Mouse (Mus musculus) liver, embryonic 13.5 days (tissue): Measurements from ENCODE around the gene Calhm2. TPM values are rescaled to one million over a fixed set of nuclear protein-coding genes. Genes with fewer than 3 reads are reported as not detected.
"Not testable (repeated sequence)": the region's sequence is repeated elsewhere in the genome, so short reads cannot be mapped to it uniquely, and the experiment has no call there.

ENCODE experiments used
- ATAC-seq: fragments of 200-750 bp; cut with Nextera tagmentation; 2 replicates; pipeline ENCODE4 v1.8.0; 2017; ENCODE audit warnings: low read depth, mild to moderate bottlenecking, moderate number of reproducible peaks, moderate library complexity
- DNase-seq: peaks from one replicate; pipeline ENCODE4 v3.0.0; 2022
- H3K27ac ChIP-seq: fragments of 300-500 bp; sonication (generic); 2 replicates; pipeline ENCODE4 v1.5.1; 2015; ENCODE audit warnings: moderate library complexity, mild to moderate bottlenecking, inconsistent platforms
- H3K27me3 ChIP-seq: fragments of 300-500 bp; sonication (generic); 2 replicates; pipeline ENCODE4 v1.6.1; 2015; ENCODE audit warnings: mild to moderate bottlenecking, inconsistent platforms
- H3K36me3 ChIP-seq: fragments of 300-500 bp; sonication (generic); 2 replicates; pipeline ENCODE4 v1.6.1; 2015; ENCODE audit warnings: mild to moderate bottlenecking, inconsistent platforms
- H3K4me1 ChIP-seq: fragments of 300-500 bp; sonication (generic); replicated peaks from 2 replicates; pipeline ENCODE4 v1.6.1; 2015; ENCODE audit warnings: inconsistent platforms
- H3K4me2 ChIP-seq: fragments of 300-500 bp; sonication (generic); 2 replicates; pipeline ENCODE4 v1.6.1; 2015; ENCODE audit warnings: inconsistent platforms, mild to moderate bottlenecking, moderate library complexity
- H3K4me3 ChIP-seq: fragments of 300-500 bp; sonication (generic); replicated peaks from 2 replicates; pipeline ENCODE4 v1.5.1; 2015; ENCODE audit warnings: mild to moderate bottlenecking, inconsistent platforms
- H3K9ac ChIP-seq: fragments of 300-500 bp; sonication (generic); 2 replicates; pipeline ENCODE4 v1.6.1; 2015; ENCODE audit warnings: mild to moderate bottlenecking, inconsistent platforms
- H3K9me3 ChIP-seq: fragments of 300-500 bp; sonication (generic); replicated peaks from 2 replicates; pipeline ENCODE4 v1.6.1; 2016; ENCODE audit warnings: inconsistent platforms
- WGBS: fragments of 180-500 bp; shearing (Covaris S2); methylation state at CpG from one replicate; pipeline ENCODE4 v1.1.7; 2015; ENCODE audit not compliant: insufficient replicate concordance; 5-methylcytosine and 5-hydroxymethylcytosine counted together
- polyA plus RNA-seq: library from polyadenylated mRNA; unstranded; fragments of >200 nt; fragmentation: Nextera tagmentation; extraction: Ambion mirVana; gene quantifications from 2 replicates; pipeline ENCODE4 v1.2.1, GENCODE M21; 2015

Gene Calhm2
- polyA plus RNA-seq, 1 experiment from 2014 or later, result 1.6 TPM

DNA sequence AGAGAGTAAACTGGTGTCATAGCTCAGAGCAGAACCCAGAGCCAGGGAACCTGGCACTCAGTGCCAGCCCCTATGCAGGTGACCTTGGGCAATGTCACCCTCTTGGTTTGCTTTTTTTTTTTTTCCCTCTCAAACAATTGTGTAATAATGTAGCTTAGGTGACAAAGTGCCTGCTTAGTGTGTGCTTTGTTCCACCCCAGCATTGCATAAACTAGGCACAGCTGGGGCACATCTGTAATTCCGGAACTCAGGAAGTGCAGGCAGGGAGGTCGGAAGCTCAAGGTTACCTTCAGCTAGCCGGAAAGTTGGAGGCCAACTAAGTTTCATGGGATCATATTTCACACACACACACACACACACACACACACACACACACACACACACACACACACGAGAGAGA is 11.8 kb upstream of the Calhm2 start:
- H3K27me3 ChIP-seq, result peaks cover 36% of the 10 kb centered on the region
- WGBS, result 47% methylated on average over 4 of the region's 4 CpGs
- ATAC-seq, result no peak
- no peak overlapping the region for H3K4me3 ChIP-seq
- no peak overlapping the region for H3K9ac ChIP-seq
- DNase-seq, result no peak
- H3K27ac ChIP-seq, result no peak overlapping the region
- no peak overlapping the region for H3K4me2 ChIP-seq
- H3K4me1 ChIP-seq, result no peaks in the 10 kb centered on the region
- no peaks in the 10 kb centered on the region for H3K9me3 ChIP-seq
- no peaks in the 10 kb centered on the region for H3K36me3 ChIP-seq

DNA sequence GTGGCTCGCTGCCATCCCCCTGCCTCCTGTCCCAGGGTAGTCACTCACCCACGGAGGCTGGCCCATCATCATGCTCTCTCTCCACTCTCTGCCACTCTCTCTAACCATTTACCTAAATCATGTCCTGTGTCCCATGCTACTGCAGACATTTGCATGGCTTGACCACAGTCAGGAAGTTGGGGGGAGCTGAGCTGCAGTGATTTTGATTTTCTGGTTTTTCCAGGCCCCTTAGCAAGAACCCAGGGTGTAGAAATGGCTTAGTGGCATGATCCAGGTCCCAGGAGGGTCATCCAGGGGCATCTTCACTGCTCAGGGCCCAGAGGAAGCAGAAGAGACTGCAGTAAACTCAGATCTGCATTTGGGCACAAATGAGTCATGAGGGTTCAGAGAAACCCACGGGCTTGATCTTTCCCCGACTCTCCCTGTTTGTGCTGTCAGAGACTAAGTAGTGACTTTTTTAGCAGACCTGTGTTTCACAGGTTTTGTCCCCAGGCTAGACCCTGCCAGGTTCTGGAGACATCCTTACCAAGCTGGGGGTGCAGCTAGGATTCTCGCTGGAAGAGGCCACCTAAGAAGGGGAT is 10.3 kb upstream of the Calhm2 start:
- no peak for DNase-seq
- Histone ChIP-seq H3K4me3 (no peak overlapping the region), H3K27ac (no peak overlapping the region), H3K9ac (no peak overlapping the region), H3K4me2 (no peak overlapping the region), H3K27me3 (peaks cover 36% of the 10 kb centered on the region), H3K9me3 (no peaks in the 10 kb centered on the region), H3K4me1 (no peaks in the 10 kb centered on the region), H3K36me3 (no peaks in the 10 kb centered on the region)
- no peak for ATAC-seq
- WGBS, result 57% methylated on average over 5 of the region's 5 CpGs

- DNase-seq, result no peak
- Histone ChIP-seq H3K9ac (no peak within 1 kb of the TSS), H3K9me3 (no peaks in the 10 kb centered on the region), H3K4me2 (no peak within 1 kb of the TSS), H3K36me3 (no peaks in the 10 kb centered on the region), H3K4me1 (no peaks in the 10 kb centered on the region), H3K4me3 (no peak within 1 kb of the TSS), H3K27ac (no peak within 1 kb of the TSS), H3K27me3 (peaks cover 17% of the 10 kb centered on the region)
- 73% methylated on average over 6 of the region's 6 CpGs for WGBS
- no peak for ATAC-seq
Measured at GRCm38 (mm10) chr19:47144154-47144553, 6.1 kb upstream of the Calhm2 start, which contains the start of gene Calhm1. Gene Calhm1 (minus strand): TSS chr19:47144254.

DNA sequence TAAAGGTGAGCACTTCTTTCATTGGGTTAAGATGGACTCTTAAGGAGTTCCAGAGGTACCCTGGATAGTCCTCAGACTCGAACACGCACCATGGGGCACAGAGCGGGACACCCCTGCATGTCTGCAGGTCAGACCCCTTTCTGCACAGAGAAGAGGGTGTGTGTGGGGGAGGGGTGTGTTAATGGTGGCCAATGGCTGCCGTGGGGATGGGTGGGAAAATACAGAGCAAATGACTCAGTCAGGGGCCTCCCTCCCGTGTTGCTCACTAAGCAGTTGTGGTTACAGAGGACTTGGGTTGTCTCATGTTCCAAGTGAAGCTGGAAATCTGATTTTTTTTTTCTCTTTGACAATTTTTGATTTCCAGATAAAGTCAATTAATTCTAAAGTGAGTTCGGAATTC is 4.3 kb upstream of the Calhm2 start:
- DNase-seq, result no peak
- H3K4me1 ChIP-seq, result peaks cover 14% of the 10 kb centered on the region
- H3K36me3 ChIP-seq, result no peaks in the 10 kb centered on the region
- no peak overlapping the region for H3K9ac ChIP-seq
- no peaks in the 10 kb centered on the region for H3K9me3 ChIP-seq
- peaks cover 24% of the 10 kb centered on the region for H3K27me3 ChIP-seq
- H3K27ac ChIP-seq, result no peak overlapping the region
- ATAC-seq, result no peak
- WGBS, result 60% methylated on average over 6 of the region's 6 CpGs
- no peak overlapping the region for H3K4me2 ChIP-seq
- H3K4me3 ChIP-seq, result no peak overlapping the region

DNA sequence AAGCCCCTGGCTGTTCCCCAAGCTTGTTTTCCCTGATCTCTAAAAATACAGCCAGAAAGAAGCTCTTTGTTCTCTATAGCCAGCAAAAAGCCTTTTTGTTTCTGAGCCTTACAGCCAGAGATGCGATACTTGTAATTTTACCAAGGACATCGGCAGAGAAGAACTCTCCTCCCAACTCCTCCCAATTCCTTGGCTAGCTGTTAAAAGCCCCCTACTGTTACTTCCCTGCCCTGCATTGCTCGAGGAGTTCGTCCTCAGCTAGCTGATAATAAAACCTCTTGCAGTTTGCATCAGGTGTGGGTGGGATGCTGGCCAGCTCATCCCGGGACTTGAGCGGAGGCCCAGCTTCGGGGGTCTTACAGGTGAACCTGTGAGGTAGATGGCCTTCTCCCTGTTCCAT is 1.5 kb upstream of the Calhm2 start:
- not testable (repeated sequence) for H3K27ac ChIP-seq, H3K9ac ChIP-seq, H3K9me3 ChIP-seq, DNase-seq, H3K36me3 ChIP-seq, H3K4me3 ChIP-seq, H3K4me2 ChIP-seq, ATAC-seq
- peaks cover 24% of the 10 kb centered on the region for H3K27me3 ChIP-seq
- WGBS, result 44% methylated on average over 7 of the region's 7 CpGs
- H3K4me1 ChIP-seq, result peaks cover 32% of the 10 kb centered on the region

- H3K9ac ChIP-seq, result peak overlapping the region; percentile 60
- DNase-seq (no peak), ATAC-seq (peak; percentile 47)
- H3K4me2 ChIP-seq, result peak overlapping the region; percentile 58
- peaks cover 15% of the 10 kb centered on the region for H3K36me3 ChIP-seq
- H3K27me3 ChIP-seq, result peaks cover 24% of the 10 kb centered on the region
- H3K4me1 ChIP-seq, result peaks cover 37% of the 10 kb centered on the region
- peak overlapping the region; percentile 49 for H3K4me3 ChIP-seq
- no peaks in the 10 kb centered on the region for H3K9me3 ChIP-seq
- 11% methylated on average over 6 of the region's 6 CpGs for WGBS
- peak overlapping the region; percentile 63 for H3K27ac ChIP-seq
Measured at GRCm38 (mm10) chr19:47137051-47137581, 978 bp downstream of the Calhm2 start.

GRCm38 (mm10) chr19:47136170-47136569 is 1.9 kb downstream of the Calhm2 start:
- Histone ChIP-seq H3K9me3 (no peaks in the 10 kb centered on the region), H3K36me3 (peaks cover 23% of the 10 kb centered on the region), H3K4me3 (no peak overlapping the region), H3K27me3 (peaks cover 24% of the 10 kb centered on the region), H3K4me2 (peak overlapping the region; percentile 58; the same call in 1 of the 2 replicates), H3K9ac (no peak overlapping the region), H3K4me1 (peaks cover 37% of the 10 kb centered on the region), H3K27ac (no peak overlapping the region)
- ATAC-seq, result no peak
- 68% methylated on average over 5 of the region's 5 CpGs for WGBS
- no peak for DNase-seq

- no peak overlapping the region for H3K27ac ChIP-seq
- H3K4me2 ChIP-seq, result no peak overlapping the region
- H3K9me3 ChIP-seq, result no peaks in the 10 kb centered on the region
- H3K36me3 ChIP-seq, result peaks cover 29% of the 10 kb centered on the region
- ATAC-seq (no peak), DNase-seq (no peak)
- peaks cover 37% of the 10 kb centered on the region for H3K4me1 ChIP-seq
- peaks cover 24% of the 10 kb centered on the region for H3K27me3 ChIP-seq
- WGBS, result 76% methylated on average over 17 of the region's 17 CpGs
- H3K4me3 ChIP-seq, result no peak overlapping the region
- H3K9ac ChIP-seq, result no peak overlapping the region
Measured at GRCm38 (mm10) chr19:47135568-47135967, 2.5 kb downstream of the Calhm2 start.

- H3K27ac ChIP-seq, result no peak overlapping the region
- peaks cover 53% of the 10 kb centered on the region for H3K36me3 ChIP-seq
- peaks cover 8% of the 10 kb centered on the region for H3K27me3 ChIP-seq
- DNase-seq (no peak), ATAC-seq (no peak)
- no peak overlapping the region for H3K4me2 ChIP-seq
- no peak overlapping the region for H3K4me3 ChIP-seq
- 21% methylated on average over 7 of the region's 7 CpGs for WGBS
- no peak overlapping the region for H3K9ac ChIP-seq
- peaks cover 30% of the 10 kb centered on the region for H3K4me1 ChIP-seq
- no peaks in the 10 kb centered on the region for H3K9me3 ChIP-seq
Measured at GRCm38 (mm10) chr19:47133161-47133560, 4.9 kb downstream of the Calhm2 start.

GRCm38 (mm10) chr19:47130551-47131125 is 7.5 kb downstream of the Calhm2 start:
- no peak overlapping the region for H3K4me2 ChIP-seq
- H3K9ac ChIP-seq, result no peak overlapping the region
- DNase-seq (no peak), ATAC-seq (no peak)
- H3K36me3 ChIP-seq, result peaks cover 78% of the 10 kb centered on the region
- no peak overlapping the region for H3K27ac ChIP-seq
- H3K4me3 ChIP-seq, result no peak overlapping the region
- H3K4me1 ChIP-seq, result peaks cover 5% of the 10 kb centered on the region; the same call in 1 of the 2 replicates
- H3K27me3 ChIP-seq, result no peaks in the 10 kb centered on the region
- 92% methylated on average over 15 of the region's 15 CpGs for WGBS
- H3K9me3 ChIP-seq, result no peaks in the 10 kb centered on the region

- ATAC-seq (no peak), DNase-seq (no peak)
- peaks cover 93% of the 10 kb centered on the region for H3K36me3 ChIP-seq
- H3K4me1 ChIP-seq, result peaks cover 5% of the 10 kb centered on the region; the same call in 1 of the 2 replicates
- H3K4me3 ChIP-seq, result no peak overlapping the region
- no peaks in the 10 kb centered on the region for H3K9me3 ChIP-seq
- no peak overlapping the region for H3K4me2 ChIP-seq
- H3K9ac ChIP-seq, result no peak overlapping the region
- H3K27ac ChIP-seq, result no peak overlapping the region
- H3K27me3 ChIP-seq, result no peaks in the 10 kb centered on the region
- 81% methylated on average over 11 of the region's 11 CpGs for WGBS
Measured at GRCm38 (mm10) chr19:47128835-47129234, 9.3 kb downstream of the Calhm2 start.

DNA sequence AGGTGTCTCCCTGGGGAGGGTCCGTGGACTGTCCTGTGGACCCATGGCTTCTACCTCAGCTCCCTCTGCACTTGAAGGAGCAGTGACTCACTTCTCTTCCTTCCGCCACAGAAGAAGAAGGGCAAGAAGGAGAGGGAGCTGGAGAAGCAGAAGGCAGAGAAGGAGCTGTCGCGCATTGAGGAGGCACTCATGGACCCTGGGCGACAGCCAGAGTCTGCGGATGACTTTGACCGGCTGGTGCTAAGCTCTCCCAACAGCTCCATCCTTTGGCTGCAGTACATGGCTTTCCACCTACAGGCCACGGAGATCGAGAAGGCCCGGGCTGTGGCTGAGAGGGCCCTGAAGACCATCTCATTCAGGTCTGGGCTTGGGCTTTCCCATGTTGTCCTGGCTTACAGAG is 9.9 kb downstream of the Calhm2 start:
- H3K27ac ChIP-seq, result no peak overlapping the region
- H3K36me3 ChIP-seq, result peaks cover 97% of the 10 kb centered on the region
- H3K27me3 ChIP-seq, result no peaks in the 10 kb centered on the region
- peaks cover 5% of the 10 kb centered on the region; the same call in 1 of the 2 replicates for H3K4me1 ChIP-seq
- H3K9me3 ChIP-seq, result no peaks in the 10 kb centered on the region
- H3K9ac ChIP-seq, result no peak overlapping the region
- DNase-seq, result no peak
- WGBS, result 92% methylated on average over 10 of the region's 10 CpGs
- no peak overlapping the region for H3K4me3 ChIP-seq
- no peak overlapping the region for H3K4me2 ChIP-seq
- ATAC-seq, result no peak
